Mouse (Mus musculus): ENCODE results near the gene Snapc4.

DNA sequence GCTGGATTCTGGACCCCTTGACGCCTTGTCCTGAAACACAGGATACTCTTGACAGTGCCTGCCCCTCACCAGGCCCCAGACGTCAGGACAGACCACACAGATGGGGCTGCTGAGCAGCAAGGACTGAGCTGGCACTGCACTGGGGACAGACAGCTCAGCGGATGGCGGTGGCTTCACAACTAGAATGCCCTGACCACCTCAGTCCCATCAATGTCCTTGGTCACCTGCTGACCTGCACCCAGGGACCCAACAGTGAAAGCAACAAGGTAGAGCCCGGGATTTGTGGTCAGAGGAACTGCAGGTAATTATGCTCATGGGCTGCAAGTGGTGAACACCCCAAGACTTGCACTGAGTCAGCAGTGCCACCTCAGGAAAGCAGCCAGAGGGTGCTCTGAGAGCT is 17.5 kb downstream of the Snapc4 start:
- TF ChIP-seq E2F4 (IDR thresholded peaks at IDR 0.05; ENCODE audit: insufficient replicate concordance, low read depth, low read length) (no peak), PAX5 (IDR thresholded peaks at IDR 0.05; ENCODE audit: low read length) (no peak), POLR2A (IDR thresholded peaks at IDR 0.05; ENCODE audit: low read depth, low read length) (no peak), CTCF (conservative IDR thresholded peaks at IDR 0.05 in 1 of 2, IDR thresholded peaks at IDR 0.05 in 1 of 2; ENCODE audit: low read depth in 2 of 2, low read length in 2 of 2) (no peak), JUN (IDR thresholded peaks at IDR 0.05; ENCODE audit: insufficient read depth, low read depth, low read length) (no peak), ZKSCAN1 (IDR thresholded peaks at IDR 0.05; ENCODE audit: borderline replicate concordance, low read depth, low read length) (no peak), MEF2A (IDR thresholded peaks at IDR 0.05; ENCODE audit: borderline replicate concordance, low read depth, low read length) (no peak), TCF12 (IDR thresholded peaks at IDR 0.05; ENCODE audit: low read depth, low read length) (no peak), NELFE (IDR thresholded peaks at IDR 0.05; ENCODE audit: low read depth, low read length) (no peak), ZNF384 (IDR thresholded peaks at IDR 0.05; ENCODE audit: low read depth, low read length) (no peak)
